Mouse (Mus musculus): Measurements from ENCODE around the gene Olfr705.
"Not testable (repeated sequence)": the region's sequence is repeated elsewhere in the genome, so short reads cannot be mapped to it uniquely, and the experiment has no call there.

Gene Olfr705

GRCm38 (mm10) chr7:106876791-106877190, at the start of gene Olfr705:
Gene Olfr705 (minus strand): TSS chr7:106876891.
- DNase-seq (ENCODE audit: low read depth): no peak

DNA sequence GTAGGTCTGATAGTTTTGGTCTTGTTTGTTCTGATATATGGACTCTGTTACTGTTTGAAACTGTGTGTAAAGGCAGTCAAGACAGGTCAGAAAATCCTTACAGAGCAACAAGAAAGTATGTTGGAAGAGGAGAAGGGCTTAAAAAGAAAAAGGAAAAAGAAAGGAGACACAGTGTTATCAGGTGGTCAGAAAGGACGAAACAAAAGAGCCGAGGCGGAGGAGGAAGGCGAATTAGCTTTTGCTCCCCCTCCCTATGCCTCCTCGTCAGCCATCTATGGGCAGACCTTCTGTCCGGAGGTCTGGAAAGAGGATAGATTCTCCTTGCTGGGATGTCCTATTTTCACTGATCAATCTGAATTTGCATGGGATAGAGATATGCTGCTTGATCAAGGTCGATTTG, 44.3 kb upstream of the Olfr705 start:
- not testable (repeated sequence) for DNase-seq (ENCODE audit: low read depth)

GRCm38 (mm10) chr7:106907676-106908075, 31.0 kb upstream of the Olfr705 start, which contains the start of gene Olfr1532-ps1:
Gene Olfr1532-ps1 (plus strand): TSS chr7:106908001.
- no peak for DNase-seq (ENCODE audit: low read depth)

- not testable (repeated sequence) for DNase-seq (ENCODE audit: low read depth)
Observed at GRCm38 (mm10) chr7:106901141-106901540, 24.4 kb upstream of the Olfr705 start, which contains the start of gene Olfr707. Gene Olfr707 (minus strand): TSS chr7:106901241.

DNA sequence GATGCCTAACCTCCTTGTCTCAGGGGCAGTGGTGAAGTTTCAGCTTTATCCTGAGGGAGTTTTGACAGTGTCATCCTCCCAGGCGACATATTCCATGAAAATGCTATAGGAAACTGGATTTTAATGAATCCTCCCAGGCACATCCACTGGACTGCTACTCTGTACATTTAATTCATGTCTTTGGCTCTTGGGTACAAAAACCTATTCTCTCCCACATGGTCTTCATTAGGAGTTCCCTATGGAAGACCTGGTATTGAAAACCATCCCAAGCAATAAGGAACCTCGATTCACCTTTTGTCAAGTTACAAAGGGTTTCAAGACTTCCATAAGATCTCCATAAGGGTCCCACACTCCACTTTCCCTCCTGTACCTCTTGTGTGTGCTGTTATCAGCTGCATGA, 11.4 kb upstream of the Olfr705 start, which contains the start of gene Olfr706:
Gene Olfr706 (minus strand): TSS at position 101 of the 400 bp plus-strand sequence.
- DNase-seq (ENCODE audit: low read depth): no peak

DNA sequence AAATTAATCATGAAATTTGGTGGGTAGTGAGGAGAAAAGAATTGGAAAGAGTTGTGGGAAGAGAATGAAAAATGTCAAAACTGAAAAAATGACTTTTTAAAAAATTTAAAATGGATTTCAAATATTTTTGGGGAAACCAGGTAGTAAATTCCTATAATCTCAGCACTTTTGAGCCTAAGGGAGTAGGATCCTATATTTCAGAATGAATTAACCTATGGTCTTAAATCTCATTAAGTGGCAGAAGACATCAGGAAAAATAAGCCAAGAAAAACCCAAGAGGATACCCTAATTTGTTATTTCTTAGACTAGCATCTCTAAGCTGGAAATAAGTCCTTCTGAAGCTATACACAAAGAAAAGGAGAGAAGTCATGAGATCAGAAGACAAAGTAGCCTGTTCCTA, 13.8 kb downstream of the Olfr705 start, which contains the start of gene Olfr704:
Gene Olfr704 (plus strand): TSS at position 301 of the 400 bp plus-strand sequence.
- no peak for DNase-seq (ENCODE audit: low read depth)

- no peak for DNase-seq (ENCODE audit: low read depth)
Observed at GRCm38 (mm10) chr7:106843060-106843459, 33.6 kb downstream of the Olfr705 start, which contains the start of gene Olfr703. Gene Olfr703 (plus strand): TSS chr7:106843360.

DNA sequence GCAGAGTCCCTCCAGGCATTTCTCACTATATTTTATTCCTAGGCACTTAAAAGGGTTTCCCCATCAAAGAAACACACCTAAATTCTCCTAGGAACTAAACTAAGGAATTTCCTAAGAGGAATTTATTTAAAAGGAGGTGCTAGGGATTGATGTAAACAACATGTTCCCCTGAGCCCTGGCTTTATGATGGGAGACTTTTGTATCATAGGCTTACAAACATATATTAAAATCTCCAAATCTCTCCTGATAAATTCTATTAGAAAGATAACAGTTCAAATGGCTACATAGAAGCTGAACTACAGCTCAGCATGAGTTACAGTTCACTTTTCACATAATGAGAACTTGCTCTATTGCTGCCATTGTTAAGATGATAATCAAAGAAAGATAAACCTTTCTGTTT, 42.9 kb downstream of the Olfr705 start, which contains the start of gene Olfr702:
Gene Olfr702 (minus strand): TSS at position 101 of the 400 bp plus-strand sequence.
- no peak for DNase-seq (ENCODE audit: low read depth)
